Mouse (Mus musculus) cerebellum, postnatal 10 days (tissue): Measurements from ENCODE around the gene Cbs.

Source experiments
- DNase-seq, 2 experiments: peaks; one replicate each; pipeline ENCODE4 v3.0.0; 2021; ENCODE audit warnings: mixed read lengths in 2 of 2

Cbs gene

DNA sequence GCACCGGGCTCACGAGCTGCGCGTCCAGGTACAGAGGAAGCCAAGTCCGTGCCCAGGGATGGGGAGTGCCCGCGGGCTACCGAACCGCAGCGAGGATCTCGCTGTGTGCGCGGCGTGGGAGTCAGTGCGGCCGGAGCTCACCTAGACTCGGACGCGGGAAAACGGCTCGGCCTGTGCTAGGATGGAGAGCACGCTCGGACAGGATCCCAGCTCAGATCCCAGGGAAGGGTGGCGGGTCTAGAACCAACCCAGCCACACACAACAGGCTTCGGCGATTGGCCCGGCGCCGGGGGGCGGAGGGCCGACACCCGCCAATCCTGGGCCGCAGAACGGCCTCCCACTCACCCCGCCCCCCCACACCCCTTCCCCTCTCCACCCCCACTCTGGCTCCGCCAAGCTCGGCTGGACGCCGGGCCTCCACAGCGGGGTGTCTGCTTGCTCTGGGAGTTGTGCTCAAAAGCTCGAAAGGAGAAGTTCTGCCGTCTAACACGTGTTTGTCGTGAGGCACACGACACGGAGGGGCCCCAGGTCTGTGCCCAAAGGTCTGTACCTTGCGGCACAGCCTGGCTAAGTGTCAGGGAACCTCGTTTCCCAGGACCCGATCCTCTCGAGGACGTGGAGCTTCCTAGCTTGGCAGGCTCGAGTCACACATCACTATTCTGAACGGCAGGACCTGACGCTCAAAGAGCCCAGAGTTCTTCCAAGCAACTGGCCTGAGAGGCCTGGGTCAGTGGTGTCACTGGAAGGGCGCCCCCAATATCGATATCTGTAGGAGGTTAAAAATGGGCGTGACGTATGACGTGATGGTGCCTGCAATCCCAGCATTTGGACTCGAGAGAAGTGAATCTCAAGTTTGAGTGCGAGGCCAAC is at the start of gene Cbs:
Gene Cbs, minus strand, starts transcription at position 297 of the 870 bp plus-strand sequence.
- DNase-seq = peak; percentile 72 to 86

DNA sequence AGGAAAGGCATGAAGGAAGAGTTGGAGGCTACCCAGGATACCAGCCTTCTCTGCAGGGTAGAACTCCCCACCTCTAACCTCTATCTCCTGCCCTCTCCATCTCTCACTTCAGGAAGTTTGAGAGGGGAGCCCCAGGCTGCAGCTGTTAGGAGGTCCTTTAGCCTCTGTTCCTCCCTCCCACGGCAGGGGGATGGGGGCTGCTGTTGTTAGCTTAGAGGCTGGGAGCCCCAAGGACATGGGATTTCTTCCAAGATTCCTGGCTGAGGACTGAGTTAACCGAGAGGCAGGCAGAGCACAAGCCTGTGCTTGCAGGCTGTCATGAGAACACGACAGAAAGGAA is 49.2 kb upstream of the Cbs start:
- DNase-seq = peak in 1 of 2 experiments; percentile 28

DNA sequence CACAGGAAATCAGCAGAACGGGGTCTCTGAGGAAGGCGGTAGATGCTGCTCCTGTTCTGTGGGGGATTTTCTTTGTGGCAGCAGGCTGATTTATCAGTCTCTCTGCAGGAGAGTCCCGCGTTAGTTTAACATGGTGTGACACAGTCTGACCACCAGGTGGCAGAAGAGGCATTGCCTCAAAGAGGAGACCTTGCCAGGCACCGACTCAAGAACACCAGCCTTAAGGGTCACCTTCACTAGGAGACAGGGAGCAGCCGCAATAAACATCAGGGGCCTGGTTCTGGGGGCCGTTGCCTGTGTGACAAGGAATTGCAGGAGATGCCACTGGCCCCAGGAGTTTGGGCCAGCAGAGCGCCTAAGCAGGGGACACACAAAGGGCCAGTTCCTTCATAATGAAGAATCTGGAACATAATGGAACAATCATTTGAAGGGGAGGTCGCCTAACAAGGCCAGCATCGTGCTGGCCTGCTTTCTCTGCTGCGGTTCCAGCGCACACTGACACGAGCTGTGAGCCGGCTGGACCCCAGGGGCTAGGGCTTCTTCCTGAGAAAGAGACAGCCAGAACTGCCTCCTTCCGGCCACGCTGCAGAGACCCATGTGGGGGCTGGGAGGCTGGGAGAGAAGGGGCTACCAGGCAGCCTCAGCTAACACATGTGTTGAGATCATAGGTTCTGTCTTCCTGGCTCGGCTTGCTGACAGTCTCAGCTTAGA is 48.6 kb upstream of the Cbs start:
- DNase-seq = peak; percentile 93 to 94

DNA sequence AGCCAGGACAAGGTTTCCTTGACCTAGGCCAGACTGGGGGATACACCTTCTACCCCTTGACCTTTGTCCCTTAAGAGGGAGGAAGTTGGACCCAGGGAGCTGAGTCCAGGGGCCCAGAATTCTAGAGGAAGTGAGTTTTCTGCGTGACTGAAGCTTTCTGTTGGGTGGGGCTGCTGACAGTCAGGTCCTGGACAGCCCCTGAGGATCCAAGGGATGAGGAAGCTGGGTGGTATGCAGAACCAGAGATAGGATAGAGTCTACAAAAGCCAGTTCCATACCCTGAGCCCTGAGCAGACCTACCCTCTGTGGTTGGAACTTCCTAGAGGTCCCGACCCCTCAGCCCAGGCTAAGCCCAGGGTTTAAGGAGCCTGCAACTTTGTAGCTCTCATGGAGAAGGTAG is 43.4 kb upstream of the Cbs start:
- DNase-seq = no peak

DNA sequence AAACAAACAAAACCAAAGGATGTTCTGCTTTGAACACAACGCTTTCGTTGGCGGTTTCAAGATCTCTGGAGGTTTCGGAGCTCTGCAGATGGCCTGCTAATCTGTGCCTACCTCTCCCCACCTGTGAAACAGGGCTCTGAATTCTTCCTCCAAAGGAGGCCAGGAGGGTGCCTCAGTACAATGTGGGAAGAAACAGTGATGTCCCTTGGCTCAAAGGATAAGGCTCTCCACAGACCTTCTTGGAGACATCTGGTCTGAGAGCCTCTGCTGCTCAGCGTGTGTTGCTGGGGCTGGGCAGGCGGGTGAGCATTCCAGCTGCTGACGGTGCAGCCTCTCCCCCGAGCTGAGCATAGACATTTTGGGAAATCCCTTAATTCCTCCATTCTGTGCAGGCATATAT is 40.5 kb upstream of the Cbs start, which contains the start of gene Cryaa:
Gene Cryaa, plus strand, starts transcription at position 301 of the 400 bp plus-strand sequence.
- DNase-seq = no peak

DNA sequence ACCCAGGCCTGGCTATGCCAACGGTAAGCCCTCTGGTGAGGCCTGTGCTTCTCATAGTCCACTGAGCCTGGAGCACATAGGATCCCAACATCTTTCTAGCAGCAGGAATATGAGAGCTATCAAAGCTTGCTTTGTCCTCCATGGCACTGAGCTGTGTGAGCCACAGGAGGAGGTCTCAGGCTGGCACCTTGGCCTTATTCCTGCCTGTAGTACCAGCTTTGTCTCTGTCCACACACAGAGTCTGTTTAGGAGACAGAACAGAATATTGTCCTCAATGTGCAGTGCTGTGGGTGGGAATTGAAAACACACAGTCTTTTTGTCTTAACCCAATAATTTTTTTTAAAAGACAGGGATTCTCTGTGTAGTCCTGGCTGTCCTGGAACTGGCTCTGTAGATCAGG is 37.4 kb upstream of the Cbs start:
- no peak for DNase-seq

DNA sequence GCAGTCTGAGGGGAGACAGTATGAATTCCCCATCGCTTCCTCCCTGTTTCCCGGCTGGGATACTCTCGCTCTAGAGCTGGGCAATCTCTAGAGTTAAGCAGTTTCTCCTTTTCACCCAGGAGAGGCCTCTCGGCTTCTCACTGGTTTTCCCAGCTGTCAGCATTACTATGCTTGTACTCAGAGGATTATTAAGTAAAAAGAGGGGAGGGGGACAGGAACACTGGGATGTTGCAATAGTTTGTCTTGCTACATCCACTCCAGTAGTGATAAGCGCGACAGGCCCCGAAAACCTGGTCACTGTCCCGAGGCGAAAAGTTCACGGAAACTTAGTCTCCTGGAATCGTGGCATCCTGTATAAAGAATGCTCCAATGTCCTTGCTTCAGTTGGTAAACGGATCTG is 35.2 kb upstream of the Cbs start:
- no peak for DNase-seq

DNA sequence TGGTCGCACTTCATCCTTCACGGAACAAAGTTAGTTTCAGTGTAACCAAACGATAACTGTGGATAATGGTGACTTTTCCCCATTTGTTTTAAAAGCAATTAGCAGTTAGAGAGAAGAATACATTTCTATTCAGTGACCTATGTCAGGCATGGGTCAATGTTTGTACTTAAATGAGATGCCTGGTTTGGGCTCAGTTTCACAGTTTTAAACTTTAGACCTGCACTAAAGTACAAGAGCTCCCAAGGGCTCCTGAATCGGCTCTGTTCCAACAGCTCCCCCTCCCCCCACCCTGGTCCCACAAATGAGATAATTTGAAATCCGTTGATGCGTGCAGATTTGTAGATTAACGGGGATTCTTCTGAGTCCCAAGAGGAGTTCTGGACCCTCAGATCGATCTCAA is 34.7 kb upstream of the Cbs start:
- no peak for DNase-seq

DNA sequence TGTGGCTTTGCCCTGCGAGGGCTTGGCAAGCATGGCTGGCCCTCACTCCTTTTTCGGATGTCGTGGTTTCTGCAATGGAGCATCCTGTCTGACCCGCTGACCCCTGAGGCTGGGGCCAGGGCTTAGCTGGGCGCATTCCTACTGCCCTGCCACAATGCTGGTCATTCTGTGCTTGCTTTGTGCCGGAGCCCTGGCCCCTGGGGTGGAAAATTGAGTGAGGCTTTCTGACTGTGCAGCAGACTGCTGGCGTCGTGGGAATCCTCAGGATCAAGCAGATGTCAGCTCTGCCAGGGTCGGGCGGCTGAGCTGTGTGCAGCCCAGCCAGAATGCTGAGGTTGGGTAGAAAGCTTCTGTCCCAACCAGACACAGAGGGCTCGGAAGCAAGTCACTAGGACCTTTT is 33.1 kb upstream of the Cbs start:
- peak; percentile 46 to 66 for DNase-seq

DNA sequence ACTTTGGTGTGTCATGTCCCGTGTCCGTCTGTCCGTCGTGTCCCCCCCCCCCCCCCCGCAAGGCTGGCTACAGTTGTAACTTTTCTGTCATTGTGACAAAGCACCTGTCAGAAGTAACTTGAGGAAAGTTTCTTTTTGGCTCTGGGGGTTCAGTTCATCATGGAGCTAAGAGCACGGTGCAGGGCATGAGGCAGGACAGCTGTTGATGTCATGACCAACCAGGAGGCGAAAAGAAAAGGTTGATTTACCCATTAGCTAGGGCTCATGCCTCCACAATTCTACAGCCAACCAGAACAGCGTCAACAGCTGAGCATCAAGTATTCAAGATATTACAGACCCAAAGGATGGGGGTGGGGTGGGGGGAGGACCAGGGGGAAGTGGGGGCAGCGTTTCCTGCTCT is 31.3 kb upstream of the Cbs start:
- DNase-seq = no peak

DNA sequence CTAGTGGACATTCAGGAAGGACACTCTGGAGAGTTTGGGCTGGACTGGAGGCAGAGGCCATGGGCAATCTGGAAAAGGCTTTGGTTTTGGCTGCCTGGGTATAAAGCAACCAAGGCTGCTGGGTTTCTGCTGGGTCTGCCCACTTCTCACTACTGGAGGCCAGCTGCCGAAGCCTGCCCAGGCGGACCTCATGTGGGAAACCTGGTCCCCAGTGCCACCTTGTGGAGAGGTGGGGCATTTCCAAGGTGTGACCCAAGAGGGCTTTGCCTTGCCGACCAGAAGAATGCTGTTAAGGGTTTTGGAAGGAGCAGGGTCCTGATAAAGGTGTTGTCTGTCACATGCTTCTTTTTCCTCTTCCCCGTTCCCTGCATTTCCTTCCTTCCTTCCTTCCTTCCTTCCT is 27.7 kb upstream of the Cbs start:
- peak; percentile 90 for DNase-seq

DNA sequence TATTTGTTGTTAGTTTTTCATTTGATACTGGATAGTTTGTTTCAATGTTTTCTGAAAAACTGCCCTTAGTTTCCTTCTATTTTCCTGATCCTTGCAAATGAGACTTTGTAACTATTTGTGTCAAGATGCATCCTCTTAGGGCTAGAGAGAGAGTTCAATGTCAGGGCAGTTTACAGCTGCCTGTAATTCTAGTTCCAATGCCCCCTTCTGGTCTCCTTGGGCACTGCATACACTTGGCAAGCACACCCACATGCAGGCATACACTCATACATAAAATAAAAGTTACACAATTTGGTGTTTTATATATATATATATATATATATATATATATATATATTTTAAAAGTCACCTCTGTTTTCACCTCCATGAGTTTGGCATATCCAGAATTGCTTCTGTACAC is 25.8 kb upstream of the Cbs start:
- DNase-seq = peak in 1 of 2 experiments; percentile 43

DNA sequence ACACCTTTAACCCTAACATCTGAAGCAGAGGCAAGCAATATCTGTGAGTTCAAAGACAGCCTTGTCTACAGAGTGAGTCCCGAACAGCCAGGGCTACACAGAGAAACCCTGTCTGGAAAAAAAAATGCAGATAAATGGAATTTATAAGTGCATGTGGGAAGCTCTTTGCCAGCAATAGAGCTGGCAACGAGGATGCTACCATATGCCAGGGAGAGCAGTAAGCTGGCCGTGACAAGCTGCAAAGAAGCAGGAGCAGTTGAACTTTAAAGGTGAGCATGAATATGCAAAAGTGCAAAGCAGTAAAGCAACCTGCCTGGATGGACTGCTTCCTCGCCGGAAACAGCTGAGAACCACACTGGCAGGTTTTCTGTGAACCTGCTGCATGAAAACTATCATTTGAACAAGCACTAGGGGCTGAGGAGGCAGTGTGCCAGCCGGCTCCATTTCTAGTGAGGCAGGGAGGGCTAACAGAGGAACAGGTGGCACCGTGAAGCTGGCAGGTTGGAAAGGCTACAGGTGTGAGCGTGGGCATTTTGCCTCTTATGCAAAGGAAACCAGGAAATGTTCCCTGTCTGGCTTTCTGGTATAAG is 23.7 kb upstream of the Cbs start:
- peak; percentile 87 to 88 for DNase-seq

DNA sequence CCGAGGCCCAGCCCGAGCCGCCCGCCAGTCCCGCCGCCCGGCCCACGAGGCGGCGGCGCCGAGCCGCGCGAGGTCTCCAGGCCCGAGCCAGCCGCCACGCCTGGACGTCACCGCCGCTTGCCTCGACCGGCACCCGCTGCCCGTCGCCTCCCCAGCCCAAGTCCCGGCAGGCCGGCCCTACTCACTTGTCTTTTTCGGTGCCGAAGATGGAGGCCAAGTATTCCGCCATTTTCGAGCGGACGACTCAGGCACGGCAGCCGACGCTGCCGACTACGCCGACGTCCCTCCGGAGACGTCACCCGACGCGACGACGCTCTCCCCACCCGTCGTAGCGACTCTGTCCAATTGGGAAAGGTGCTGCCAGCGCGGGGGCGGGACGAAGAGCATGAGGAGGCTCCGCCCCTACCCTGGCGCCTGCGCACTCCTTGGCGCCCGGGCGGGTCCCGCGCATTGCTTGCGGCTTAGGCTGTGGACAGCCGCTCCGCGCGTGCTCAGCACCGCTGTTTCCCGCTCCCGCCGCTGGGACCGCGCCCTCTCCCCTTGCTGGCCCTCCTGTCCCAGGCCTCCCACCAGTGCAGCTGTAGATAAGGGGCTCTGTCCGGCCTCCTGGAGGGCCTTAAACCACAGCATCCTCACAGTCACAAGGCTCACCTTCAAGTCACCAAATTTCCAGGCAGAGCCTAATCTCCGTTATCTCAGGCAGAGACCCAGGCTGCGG is 21.6 kb upstream of the Cbs start, which contains the start of gene U2af1:
Gene U2af1, minus strand, starts transcription at position 425 of the 718 bp plus-strand sequence.
- peak; percentile 99 for DNase-seq

DNA sequence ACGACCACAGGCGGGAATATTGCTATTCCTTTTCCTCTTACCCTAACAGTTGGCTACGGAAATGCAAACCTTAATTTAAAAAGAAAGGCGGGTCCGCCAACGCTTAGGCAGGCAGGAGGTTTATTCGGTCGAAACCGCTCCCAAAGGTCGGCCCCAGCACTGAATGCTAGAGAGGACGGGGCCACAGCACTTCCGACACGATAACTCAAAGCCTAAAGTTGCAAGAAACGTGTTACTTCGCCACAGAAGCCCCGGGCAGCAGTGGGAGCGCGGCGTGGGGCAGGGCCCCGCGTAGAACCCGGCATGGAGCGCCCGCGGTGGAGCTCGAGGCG is 21.1 kb upstream of the Cbs start:
- no peak for DNase-seq

DNA sequence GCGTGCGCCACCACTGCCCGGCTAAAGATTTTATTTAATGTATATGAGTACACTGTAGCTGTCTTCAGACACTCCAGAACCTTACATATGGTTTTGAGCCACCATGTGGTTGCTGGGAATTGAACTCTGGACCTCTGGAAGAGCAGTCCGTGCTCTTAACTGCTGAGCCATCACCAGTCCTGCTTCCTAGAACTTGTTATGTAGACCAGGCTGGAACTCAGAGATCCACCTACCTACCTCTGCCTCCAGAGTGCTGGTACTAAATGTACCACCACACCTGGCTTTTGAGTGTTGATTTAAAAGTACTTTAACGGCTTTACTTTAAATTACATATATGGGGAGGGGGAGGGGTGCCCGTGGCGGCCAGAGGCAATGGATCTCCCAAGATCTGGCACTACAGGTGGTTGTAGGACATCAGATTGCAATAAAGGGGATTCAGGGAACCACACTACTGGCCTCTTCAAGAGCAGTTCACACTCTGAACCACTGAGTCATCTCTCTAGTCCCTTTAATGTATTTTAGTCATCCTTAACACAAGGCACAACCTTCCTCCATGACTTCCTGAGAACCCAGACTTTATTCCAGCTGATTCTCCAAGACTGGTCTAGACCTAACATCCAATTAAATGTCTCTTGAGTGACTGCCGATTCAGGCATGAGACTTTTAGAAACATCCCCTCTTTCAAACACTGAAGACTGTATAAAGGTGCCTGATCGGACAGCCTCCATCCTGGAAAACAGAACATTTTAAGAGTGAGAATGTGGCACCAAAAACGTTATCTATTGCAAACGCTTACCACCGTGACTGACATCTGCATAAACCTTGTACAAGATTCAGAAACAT is 20.3 kb upstream of the Cbs start:
- no peak for DNase-seq

DNA sequence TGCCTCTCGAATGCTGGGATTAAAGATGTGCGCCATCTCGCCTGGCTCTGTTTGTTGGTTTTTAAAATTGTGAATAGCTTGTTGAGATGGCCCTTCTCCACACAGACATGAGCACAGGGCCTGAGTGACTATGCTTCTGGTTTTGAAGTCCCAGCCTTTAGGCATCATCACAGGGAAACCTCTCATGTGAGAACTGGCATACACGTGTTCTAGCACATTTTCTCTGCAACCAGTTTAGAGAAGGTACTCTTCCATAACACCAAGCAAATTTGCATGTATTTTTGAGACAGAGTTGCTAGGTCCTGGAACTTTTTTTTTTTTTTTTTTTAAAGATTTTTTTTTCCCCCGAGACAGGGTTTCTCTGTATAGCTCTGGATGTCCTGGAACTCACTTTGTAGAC is 19.6 kb upstream of the Cbs start:
- DNase-seq = no peak

DNA sequence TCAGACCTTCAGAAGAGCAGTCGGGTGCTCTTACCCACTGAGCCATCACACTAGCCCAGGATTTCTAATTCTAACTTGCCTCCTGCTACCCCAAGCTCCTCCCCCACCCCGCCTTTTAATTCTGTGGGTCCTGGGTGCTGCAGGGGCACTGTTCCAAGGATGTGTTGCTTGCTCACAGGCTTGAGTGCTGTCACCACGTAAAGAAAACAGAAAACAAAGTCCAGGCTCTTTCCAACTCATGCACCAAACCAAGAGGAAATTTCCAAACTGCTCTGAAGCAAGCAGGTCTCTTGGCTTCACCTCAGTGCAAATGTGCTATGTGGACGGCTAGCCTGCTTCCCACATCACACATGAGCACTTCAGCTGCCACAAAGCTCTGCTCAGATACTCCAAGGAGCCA is 18.3 kb upstream of the Cbs start:
- peak in 1 of 2 experiments; percentile 21 for DNase-seq

DNA sequence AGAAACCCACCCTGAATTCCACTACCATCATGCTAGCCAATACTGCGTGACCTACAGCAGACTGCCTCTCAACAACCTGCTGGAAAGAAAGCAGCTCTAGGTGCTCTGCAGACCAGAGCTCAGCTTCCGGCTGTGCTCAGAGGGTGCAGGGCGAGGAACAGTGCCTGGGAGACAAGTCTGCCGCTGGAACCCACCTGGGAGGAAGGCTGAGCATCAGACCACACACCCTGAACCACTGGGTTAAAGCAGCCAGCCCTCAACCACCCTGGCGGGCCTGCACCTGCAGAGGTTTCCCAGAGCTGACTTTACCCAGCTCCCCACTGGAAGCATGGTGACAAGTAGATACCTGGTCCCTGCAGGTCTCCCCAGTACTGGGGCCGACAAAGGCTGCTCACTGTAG is 16.2 kb upstream of the Cbs start:
- DNase-seq = no peak

DNA sequence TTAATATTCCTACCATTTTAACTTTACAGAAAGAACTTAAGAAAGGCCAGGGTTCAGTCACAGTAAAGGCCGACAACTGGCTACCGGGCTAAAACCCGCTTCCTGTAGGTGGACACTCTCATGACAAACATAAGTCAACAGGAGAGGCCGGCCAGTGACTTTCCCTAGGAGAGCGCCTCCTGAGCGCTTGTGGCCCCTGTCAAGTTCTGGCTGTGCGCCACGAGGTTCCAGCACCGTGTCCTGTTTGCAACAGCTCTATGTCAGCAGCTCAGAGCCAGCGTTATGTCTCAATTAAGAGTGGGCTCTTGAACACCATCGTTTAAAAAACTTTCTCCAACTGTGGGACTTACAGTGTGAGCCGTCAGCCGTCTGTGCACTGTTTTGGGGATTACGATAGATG is 15.1 kb upstream of the Cbs start:
- peak in 1 of 2 experiments; percentile 29 for DNase-seq

DNA sequence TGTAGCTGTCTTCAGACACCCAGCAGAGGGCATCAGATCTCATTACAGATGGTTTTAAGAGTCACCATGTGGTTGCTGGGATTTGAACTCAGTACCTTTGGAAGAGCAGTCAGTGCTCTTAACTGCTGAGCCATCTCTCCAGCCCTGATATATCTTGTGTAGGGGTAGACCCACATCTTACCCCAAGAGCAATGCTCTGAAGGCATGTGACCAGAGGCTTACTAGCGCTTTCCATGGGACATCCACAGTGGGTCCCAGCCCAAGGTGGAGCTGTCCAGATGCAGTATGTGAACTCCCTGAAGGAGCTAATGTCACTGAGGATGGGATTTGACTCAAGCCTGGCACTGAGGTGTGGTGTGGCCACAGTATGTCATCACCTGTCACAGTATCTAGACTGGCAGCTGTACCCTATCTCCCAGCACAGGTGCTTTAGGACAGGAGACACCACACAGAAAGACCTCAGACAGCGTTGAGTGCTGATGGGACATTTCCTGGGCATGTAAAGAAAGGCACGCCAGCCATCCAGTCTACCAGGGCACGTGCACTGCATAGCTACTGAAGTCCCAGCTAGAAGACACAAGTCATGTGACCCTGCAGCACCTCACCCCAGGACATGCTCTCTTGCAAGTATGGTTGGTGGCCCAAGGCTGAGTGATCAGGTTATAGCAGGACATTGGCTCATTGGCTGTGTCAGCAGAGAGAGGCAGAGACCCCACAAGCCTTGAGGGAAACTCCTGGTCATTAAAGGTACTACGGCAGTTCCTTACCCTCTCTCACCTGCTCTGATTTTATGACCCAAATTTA is 9.4 kb upstream of the Cbs start:
- no peak for DNase-seq
